Mouse (Mus musculus): Measurements from ENCODE around the gene Arl6ip5. TPM values are rescaled to one million over a fixed set of nuclear protein-coding genes. Genes with fewer than 3 reads are reported as not detected.
A peak's percentile ranks its signal among the peaks of the same experiment; 100 is the strongest.

Gene Arl6ip5
- polyA plus RNA-seq (2015; fragmentation: Nextera tagmentation; extraction: Ambion mirVana) = 140 and 143 TPM in 2 replicates

- H3K27me3 ChIP-seq (replicated peaks; ENCODE audit: control insufficient read depth, insufficient read depth, low read length) = no peaks in the 10 kb centered on the region
- H3K4me1 ChIP-seq (ENCODE audit: control insufficient read depth, insufficient read depth, low read depth, low read length) = peaks cover 12% of the 10 kb centered on the region
- peak; percentile 76 for ATAC-seq
- peak within 1 kb of the TSS; percentile 73 for H3K27ac ChIP-seq (ENCODE audit: low read depth, low read length)
- H3K4me3 ChIP-seq (ENCODE audit: low read length) = peak within 1 kb of the TSS; percentile 71
- peak within 1 kb of the TSS; percentile 77 for H3K4me2 ChIP-seq (ENCODE audit: low read length)
- H3K9me3 ChIP-seq (ENCODE audit: control insufficient read depth, low read length) = no peaks in the 10 kb centered on the region
- H3K36me3 ChIP-seq (ENCODE audit: control insufficient read depth, insufficient read depth, low read length) = no peaks in the 10 kb centered on the region
- peak within 1 kb of the TSS; percentile 74 for H3K9ac ChIP-seq (ENCODE audit: low read depth, low read length)
- WGBS = 10% methylated on average over 32 of the region's 32 CpGs
Observed at GRCm38 (mm10) chr6:97210191-97210961, at the start of gene Arl6ip5. Gene Arl6ip5, plus strand, starts transcription at chr6:97210689.

- peaks cover 15% of the 10 kb centered on the region for H3K36me3 ChIP-seq (ENCODE audit: control insufficient read depth, insufficient read depth, low read length)
- H3K9ac ChIP-seq (ENCODE audit: low read depth, low read length) = no peak overlapping the region
- H3K27ac ChIP-seq (ENCODE audit: low read depth, low read length) = no peak overlapping the region
- peaks cover 12% of the 10 kb centered on the region for H3K4me1 ChIP-seq (ENCODE audit: control insufficient read depth, insufficient read depth, low read depth, low read length)
- H3K27me3 ChIP-seq (replicated peaks; ENCODE audit: control insufficient read depth, insufficient read depth, low read length) = no peaks in the 10 kb centered on the region
- H3K9me3 ChIP-seq (ENCODE audit: control insufficient read depth, low read length) = no peaks in the 10 kb centered on the region
- 81% methylated on average over 11 of the region's 11 CpGs for WGBS
- H3K4me2 ChIP-seq (ENCODE audit: low read length) = no peak overlapping the region
- no peak overlapping the region for H3K4me3 ChIP-seq (ENCODE audit: low read length)
- no peak for ATAC-seq
Observed at GRCm38 (mm10) chr6:97175716-97176115, 34.8 kb upstream of the Arl6ip5 start.

DNA sequence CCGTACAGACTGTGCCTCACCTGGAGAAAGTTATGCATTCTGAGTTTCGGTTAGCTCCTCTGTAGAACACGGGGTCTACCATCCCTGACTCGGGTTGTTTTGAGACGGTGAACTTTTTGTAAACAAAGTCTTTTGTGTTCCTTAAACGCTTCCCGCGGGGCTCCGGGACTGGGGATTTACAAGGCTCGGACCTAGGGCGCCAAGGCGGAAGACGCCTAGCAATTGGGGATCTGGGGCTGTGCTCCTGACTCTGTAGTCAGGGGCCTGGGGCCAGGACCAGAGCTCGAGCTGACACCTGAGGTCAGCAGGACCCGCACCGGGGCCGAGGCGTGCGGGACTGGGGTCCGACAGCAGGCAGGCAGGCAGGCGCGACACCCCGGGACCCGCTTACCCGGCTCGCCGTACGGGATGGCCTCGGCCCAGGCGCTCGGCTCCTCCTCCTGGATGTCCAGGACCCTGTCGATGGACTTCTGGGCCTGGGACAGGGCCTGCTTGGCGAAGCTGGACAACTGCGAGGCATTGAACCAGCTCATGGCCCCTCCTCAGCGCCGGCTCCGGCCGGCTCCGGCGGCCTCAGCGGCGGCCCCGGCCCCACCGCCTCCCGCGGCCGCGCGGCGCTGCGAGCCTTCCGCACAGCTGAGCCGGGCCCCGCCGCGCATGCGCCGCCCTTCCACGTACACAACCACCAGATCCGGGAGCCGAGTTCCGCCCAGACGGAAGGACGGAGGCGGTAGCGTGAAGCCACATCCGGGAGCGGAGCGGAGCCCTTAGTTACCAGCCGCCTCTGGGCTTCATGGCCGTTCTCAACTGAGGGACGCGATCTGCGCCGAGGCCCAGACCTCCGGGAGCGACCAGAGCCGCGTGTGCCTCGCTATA is 31.8 kb upstream of the Arl6ip5 start, which contains the start of gene Tmf1:
TSS of gene Tmf1 (minus strand) at position 632 of the 876 bp plus-strand sequence.
- H3K4me1 ChIP-seq (ENCODE audit: control insufficient read depth, insufficient read depth, low read depth, low read length) = peaks cover 12% of the 10 kb centered on the region
- WGBS = under 1% methylated on average over 79 of the region's 80 CpGs
- H3K27me3 ChIP-seq (replicated peaks; ENCODE audit: control insufficient read depth, insufficient read depth, low read length) = no peaks in the 10 kb centered on the region
- H3K9me3 ChIP-seq (ENCODE audit: control insufficient read depth, low read length) = no peaks in the 10 kb centered on the region
- peak within 1 kb of the TSS; percentile 96 for H3K4me3 ChIP-seq (ENCODE audit: low read length)
- H3K4me2 ChIP-seq (ENCODE audit: low read length) = peak within 1 kb of the TSS; percentile 74
- peak; percentile 99 for ATAC-seq
- 0 out of 2 replicates have a peak, but pooled peaks cover 6% of the 10 kb centered on the region for H3K36me3 ChIP-seq (ENCODE audit: control insufficient read depth, insufficient read depth, low read length)
- H3K9ac ChIP-seq (ENCODE audit: low read depth, low read length) = peak within 1 kb of the TSS; percentile 97
- H3K27ac ChIP-seq (ENCODE audit: low read depth, low read length) = peak within 1 kb of the TSS; percentile 90

- Histone ChIP-seq H3K36me3 (ENCODE audit: control insufficient read depth, insufficient read depth, low read length) (peaks cover 9% of the 10 kb centered on the region), H3K9me3 (ENCODE audit: control insufficient read depth, low read length) (no peaks in the 10 kb centered on the region), H3K9ac (ENCODE audit: low read depth, low read length) (peak overlapping the region; percentile 97), H3K4me1 (ENCODE audit: control insufficient read depth, insufficient read depth, low read depth, low read length) (peaks cover 12% of the 10 kb centered on the region), H3K27ac (ENCODE audit: low read depth, low read length) (peak overlapping the region; percentile 90), H3K27me3 (replicated peaks; ENCODE audit: control insufficient read depth, insufficient read depth, low read length) (no peaks in the 10 kb centered on the region), H3K4me2 (ENCODE audit: low read length) (peak overlapping the region; percentile 74), H3K4me3 (ENCODE audit: low read length) (peak overlapping the region; percentile 96)
- WGBS = 8% methylated on average over 11 of the region's 11 CpGs
- peak; percentile 78 for ATAC-seq
Observed at GRCm38 (mm10) chr6:97179367-97179828, 31.1 kb upstream of the Arl6ip5 start.

- Histone ChIP-seq H3K9ac (ENCODE audit: low read depth, low read length) (no peak overlapping the region), H3K27me3 (replicated peaks; ENCODE audit: control insufficient read depth, insufficient read depth, low read length) (no peaks in the 10 kb centered on the region), H3K36me3 (ENCODE audit: control insufficient read depth, insufficient read depth, low read length) (peaks cover 16% of the 10 kb centered on the region), H3K4me3 (ENCODE audit: low read length) (no peak overlapping the region), H3K27ac (ENCODE audit: low read depth, low read length) (no peak overlapping the region), H3K4me1 (ENCODE audit: control insufficient read depth, insufficient read depth, low read depth, low read length) (peaks cover 9% of the 10 kb centered on the region), H3K4me2 (ENCODE audit: low read length) (no peak overlapping the region), H3K9me3 (ENCODE audit: control insufficient read depth, low read length) (no peaks in the 10 kb centered on the region)
- no peak for ATAC-seq
- WGBS = 22% methylated on average over 3 of the region's 3 CpGs
Observed at GRCm38 (mm10) chr6:97200437-97200836, 10.1 kb upstream of the Arl6ip5 start.

- no peaks in the 10 kb centered on the region for H3K9me3 ChIP-seq (ENCODE audit: control insufficient read depth, low read length)
- no peak overlapping the region for H3K4me3 ChIP-seq (ENCODE audit: low read length)
- no peak overlapping the region for H3K4me2 ChIP-seq (ENCODE audit: low read length)
- 95% methylated on average over 3 of the region's 3 CpGs for WGBS
- H3K27me3 ChIP-seq (replicated peaks; ENCODE audit: control insufficient read depth, insufficient read depth, low read length) = no peaks in the 10 kb centered on the region
- peaks cover 9% of the 10 kb centered on the region for H3K4me1 ChIP-seq (ENCODE audit: control insufficient read depth, insufficient read depth, low read depth, low read length)
- no peak for ATAC-seq
- peaks cover 5% of the 10 kb centered on the region for H3K36me3 ChIP-seq (ENCODE audit: control insufficient read depth, insufficient read depth, low read length)
- H3K9ac ChIP-seq (ENCODE audit: low read depth, low read length) = no peak overlapping the region
- H3K27ac ChIP-seq (ENCODE audit: low read depth, low read length) = no peak overlapping the region
Observed at GRCm38 (mm10) chr6:97202477-97202876, 8.0 kb upstream of the Arl6ip5 start.

- Histone ChIP-seq H3K27ac (ENCODE audit: low read depth, low read length) (no peak overlapping the region), H3K9ac (ENCODE audit: low read depth, low read length) (peak overlapping the region; percentile 95), H3K4me2 (ENCODE audit: low read length) (peak overlapping the region; percentile 73), H3K4me1 (ENCODE audit: control insufficient read depth, insufficient read depth, low read depth, low read length) (peaks cover 9% of the 10 kb centered on the region), H3K4me3 (ENCODE audit: low read length) (peak overlapping the region; percentile 94), H3K9me3 (ENCODE audit: control insufficient read depth, low read length) (no peaks in the 10 kb centered on the region), H3K27me3 (replicated peaks; ENCODE audit: control insufficient read depth, insufficient read depth, low read length) (no peaks in the 10 kb centered on the region), H3K36me3 (ENCODE audit: control insufficient read depth, insufficient read depth, low read length) (no peaks in the 10 kb centered on the region)
- 20% methylated on average over 9 of the region's 9 CpGs for WGBS
- ATAC-seq = no peak
Observed at GRCm38 (mm10) chr6:97204252-97204869, 6.1 kb upstream of the Arl6ip5 start.

DNA sequence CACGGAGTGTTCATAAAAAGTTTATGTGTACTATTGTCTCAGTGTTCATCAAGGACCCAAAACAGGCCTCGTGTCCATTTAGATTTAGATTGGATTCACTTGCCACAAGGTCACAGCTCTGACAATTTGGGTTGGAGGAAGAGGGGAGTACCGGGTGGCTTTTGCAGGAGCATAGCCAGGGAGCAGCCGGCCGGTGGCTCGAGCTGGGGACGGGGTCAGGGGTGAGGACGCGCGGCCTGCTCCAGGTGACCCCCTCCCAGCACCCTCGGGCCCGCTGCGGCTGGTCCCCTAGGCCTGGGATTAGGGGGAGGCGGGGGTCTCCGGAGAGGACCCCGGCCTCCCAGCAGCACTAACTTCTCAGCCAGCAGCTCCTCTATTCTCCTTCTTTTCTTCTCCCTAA is 5.5 kb upstream of the Arl6ip5 start:
- no peaks in the 10 kb centered on the region for H3K9me3 ChIP-seq (ENCODE audit: control insufficient read depth, low read length)
- peak overlapping the region; percentile 84 for H3K27ac ChIP-seq (ENCODE audit: low read depth, low read length)
- no peaks in the 10 kb centered on the region for H3K27me3 ChIP-seq (replicated peaks; ENCODE audit: control insufficient read depth, insufficient read depth, low read length)
- peak overlapping the region; percentile 94 for H3K4me3 ChIP-seq (ENCODE audit: low read length)
- H3K4me1 ChIP-seq (ENCODE audit: control insufficient read depth, insufficient read depth, low read depth, low read length) = peaks cover 9% of the 10 kb centered on the region
- under 1% methylated on average over 16 of the region's 16 CpGs for WGBS
- no peaks in the 10 kb centered on the region for H3K36me3 ChIP-seq (ENCODE audit: control insufficient read depth, insufficient read depth, low read length)
- peak overlapping the region; percentile 73 for H3K4me2 ChIP-seq (ENCODE audit: low read length)
- ATAC-seq = peak; percentile 59
- H3K9ac ChIP-seq (ENCODE audit: low read depth, low read length) = peak overlapping the region; percentile 95
